Mouse (Mus musculus): Measurements from ENCODE around the gene Sh3bp1.

- TF ChIP-seq CTCF (IDR thresholded peaks at IDR 0.05 in 2 of 3, conservative IDR thresholded peaks at IDR 0.05 in 1 of 3; ENCODE audit: control insufficient read depth in 1 of 3, insufficient read depth in 1 of 3, low read depth in 2 of 3, low read length in 3 of 3, poor library complexity in 1 of 3, severe bottlenecking in 1 of 3) (no peak), MAX (IDR thresholded peaks at IDR 0.05; ENCODE audit: low read length) (no peak), TAL1 (IDR thresholded peaks at IDR 0.05; ENCODE audit: low read length) (no peak), MYC (IDR thresholded peaks at IDR 0.05; ENCODE audit: low read depth, low read length) (no peak), POLR2A (IDR thresholded peaks at IDR 0.05; ENCODE audit: control insufficient read depth in 1 of 2, insufficient read depth in 1 of 2, low read depth in 1 of 2, low read length in 2 of 2, poor library complexity in 1 of 2) (no peak), POLR2AphosphoS2 (IDR thresholded peaks at IDR 0.05; ENCODE audit: low read length) (no peak), MAZ (IDR thresholded peaks at IDR 0.05; ENCODE audit: low read depth, low read length) (no peak)
Measured at GRCm38 (mm10) chr15:78857009-78857408, 42.6 kb upstream of the Sh3bp1 start.
